Mouse (Mus musculus) forebrain, embryonic 15.5 days (tissue): ENCODE results near the gene Hist1h1d. TPM values are rescaled to one million over a fixed set of nuclear protein-coding genes. Genes with fewer than 3 reads are reported as not detected.
A peak's percentile ranks its signal among the peaks of the same experiment; 100 is the strongest.
"Not testable (repeated sequence)": the region's sequence is repeated elsewhere in the genome, so short reads cannot be mapped to it uniquely, and the experiment has no call there.

ENCODE experiments used
- ATAC-seq: fragments of 200-750 bp; cut with Nextera tagmentation; replicated peaks from 2 replicates; pipeline ENCODE4 v1.8.0; 2017; ENCODE audit warnings: mild to moderate bottlenecking, moderate TSS enrichment, moderate library complexity
- H3K27ac ChIP-seq: fragments of 300-500 bp; sonication (generic); replicated peaks from 2 replicates; pipeline ENCODE4 v1.5.1; 2015; ENCODE audit warnings: mild to moderate bottlenecking, inconsistent platforms
- H3K27me3 ChIP-seq: fragments of 300-500 bp; sonication (generic); 2 replicates; pipeline ENCODE4 v1.6.1; 2015; ENCODE audit warnings: inconsistent platforms
- H3K36me3 ChIP-seq: fragments of 300-500 bp; sonication (generic); 2 replicates; pipeline ENCODE4 v1.6.1; 2015; ENCODE audit warnings: mild to moderate bottlenecking, inconsistent platforms
- H3K4me1 ChIP-seq: fragments of 300-500 bp; sonication (generic); 2 replicates; pipeline ENCODE4 v1.6.1; 2015; ENCODE audit warnings: inconsistent platforms
- H3K4me2 ChIP-seq: fragments of 300-500 bp; sonication (generic); replicated peaks from 2 replicates; pipeline ENCODE4 v1.6.1; 2015; ENCODE audit warnings: mild to moderate bottlenecking, inconsistent platforms
- H3K4me3 ChIP-seq: fragments of 300-500 bp; sonication (generic); 2 replicates; pipeline ENCODE4 v1.5.1; 2015; ENCODE audit warnings: mild to moderate bottlenecking, inconsistent platforms
- H3K9ac ChIP-seq: fragments of 300-500 bp; sonication (generic); replicated peaks from 2 replicates; pipeline ENCODE4 v1.6.1; 2015; ENCODE audit warnings: mild to moderate bottlenecking, inconsistent platforms
- H3K9me3 ChIP-seq: fragments of 300-500 bp; sonication (generic); 2 replicates; pipeline ENCODE4 v1.6.1; 2016; ENCODE audit warnings: inconsistent platforms
- WGBS: fragments of 180-500 bp; shearing (Covaris S2); methylation state at CpG from one replicate; pipeline ENCODE4 v1.1.7; 2015; ENCODE audit warnings: mixed read lengths; 5-methylcytosine and 5-hydroxymethylcytosine counted together
- polyA plus RNA-seq: library from polyadenylated mRNA; unstranded; fragments of >200 nt; fragmentation: Nextera tagmentation; extraction: Ambion mirVana; gene quantifications from 2 replicates; pipeline ENCODE4 v1.2.1, GENCODE M21; 2015

The Hist1h1d gene
- polyA plus RNA-seq, 1 experiment from 2014 or later: 0.25 TPM

GRCm38 (mm10) chr13:23581408-23582218, 28.6 kb downstream of the Hist1h1d start, which contains the start of gene Hist1h4d:
Hist1h4d (plus strand) TSS chr13:23581598.
- Histone ChIP-seq H3K27ac (peak within 1 kb of the TSS; percentile 97), H3K27me3 (no peaks in the 10 kb centered on the region), H3K4me2 (peak within 1 kb of the TSS; percentile 79), H3K36me3 (no peaks in the 10 kb centered on the region), H3K9ac (peak within 1 kb of the TSS; percentile 61), H3K4me1 (peaks cover 53% of the 10 kb centered on the region), H3K4me3 (peak within 1 kb of the TSS; percentile 53), H3K9me3 (no peaks in the 10 kb centered on the region)
- ATAC-seq: peak; percentile 93
- WGBS: under 1% methylated on average over 43 of the region's 43 CpGs

- 3% methylated on average over 6 of the region's 6 CpGs for WGBS
These were observed 29.4 kb downstream of the Hist1h1d start for GRCm38 (mm10) chr13:23582219-23583056.

GRCm38 (mm10) chr13:23583387-23584068, 30.5 kb downstream of the Hist1h1d start:
- Histone ChIP-seq H3K9ac (no peak overlapping the region), H3K27ac (peak overlapping the region; percentile 97)
- no peak for ATAC-seq

More at GRCm38 (mm10) chr13:23582219-23583056, 29.4 kb downstream of the Hist1h1d start:
- Histone ChIP-seq H3K27me3 (no peaks in the 10 kb centered on the region), H3K36me3 (no peaks in the 10 kb centered on the region), H3K4me2 (peak overlapping the region; percentile 79), H3K4me3 (peak overlapping the region; percentile 53), H3K4me1 (peaks cover 50% of the 10 kb centered on the region), H3K9ac (peak overlapping the region; percentile 61), H3K9me3 (no peaks in the 10 kb centered on the region), H3K27ac (peak overlapping the region; percentile 97)
- ATAC-seq: no peak

GRCm38 (mm10) chr13:23584331-23584730, 31.3 kb downstream of the Hist1h1d start:
- peak overlapping the region; percentile 47 for H3K4me3 ChIP-seq
- H3K9me3 ChIP-seq: no peaks in the 10 kb centered on the region
- H3K27ac ChIP-seq: peak overlapping the region; percentile 97
- H3K9ac ChIP-seq: peak overlapping the region; percentile 74
- no peaks in the 10 kb centered on the region for H3K36me3 ChIP-seq
- no peak for ATAC-seq
- H3K4me2 ChIP-seq: peak overlapping the region; percentile 77
- H3K27me3 ChIP-seq: no peaks in the 10 kb centered on the region
- peaks cover 50% of the 10 kb centered on the region for H3K4me1 ChIP-seq

More at GRCm38 (mm10) chr13:23583387-23584068, 30.5 kb downstream of the Hist1h1d start:
- no peaks in the 10 kb centered on the region for H3K27me3 ChIP-seq
- no peaks in the 10 kb centered on the region for H3K36me3 ChIP-seq
- no peak overlapping the region; the same call in 1 of the 2 replicates for H3K4me2 ChIP-seq
- no peak overlapping the region for H3K4me3 ChIP-seq
- H3K4me1 ChIP-seq: peaks cover 50% of the 10 kb centered on the region
- no peaks in the 10 kb centered on the region for H3K9me3 ChIP-seq

DNA sequence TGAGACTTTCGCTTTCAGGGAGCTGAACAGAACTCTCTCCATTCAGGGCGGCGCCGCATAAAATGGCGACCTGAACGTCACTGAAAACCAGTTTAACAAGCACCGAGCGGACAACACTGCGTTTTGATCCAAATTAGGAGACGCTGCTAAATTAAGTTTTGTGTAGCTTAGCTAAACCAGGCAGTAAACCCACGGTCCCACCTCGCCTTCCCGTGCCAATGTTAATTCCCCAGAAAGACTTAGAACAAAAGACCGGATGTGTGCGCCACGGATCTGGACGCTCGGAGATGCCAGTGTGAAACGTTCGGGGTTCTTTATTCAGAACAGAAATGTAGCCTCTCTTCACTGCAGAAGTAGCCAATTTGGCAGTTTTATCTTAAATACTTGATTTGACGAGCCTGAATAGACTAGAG, 32.0 kb downstream of the Hist1h1d start:
- peak overlapping the region; percentile 97 for H3K27ac ChIP-seq
- peaks cover 50% of the 10 kb centered on the region for H3K4me1 ChIP-seq
- H3K4me2 ChIP-seq: peak overlapping the region; percentile 77
- whole genome bisulfite sequencing: under 1% methylated on average over 21 of the region's 21 CpGs
- no peaks in the 10 kb centered on the region for H3K27me3 ChIP-seq
- ATAC-seq: peak; percentile 17; the same call in 1 of the 2 replicates
- peak overlapping the region; percentile 74 for H3K9ac ChIP-seq
- no peaks in the 10 kb centered on the region for H3K36me3 ChIP-seq
- H3K9me3 ChIP-seq: no peaks in the 10 kb centered on the region
- peak overlapping the region; percentile 47 for H3K4me3 ChIP-seq

- H3K27me3 ChIP-seq, H3K36me3 ChIP-seq, H3K9me3 ChIP-seq: not testable (repeated sequence)
- H3K27ac ChIP-seq: peak overlapping the region; percentile 97
- peak overlapping the region; percentile 74 for H3K9ac ChIP-seq
- H3K4me3 ChIP-seq: peak overlapping the region; percentile 47
- peak; percentile 91 for ATAC-seq
- WGBS: under 1% methylated on average over 36 of the region's 36 CpGs
- H3K4me1 ChIP-seq: peaks cover 50% of the 10 kb centered on the region
- H3K4me2 ChIP-seq: peak overlapping the region; percentile 77
These were observed 32.5 kb downstream of the Hist1h1d start for GRCm38 (mm10) chr13:23585442-23586098.

GRCm38 (mm10) chr13:23586099-23586939, 33.3 kb downstream of the Hist1h1d start:
- H3K9ac ChIP-seq: peak overlapping the region; percentile 27
- H3K27me3 ChIP-seq: no peaks in the 10 kb centered on the region
- H3K4me3 ChIP-seq: peak overlapping the region; percentile 47
- no peaks in the 10 kb centered on the region for H3K36me3 ChIP-seq
- peaks cover 45% of the 10 kb centered on the region for H3K4me1 ChIP-seq
- WGBS: under 1% methylated on average over 22 of the region's 22 CpGs
- peak overlapping the region; percentile 97 for H3K27ac ChIP-seq
- H3K9me3 ChIP-seq: no peaks in the 10 kb centered on the region
- H3K4me2 ChIP-seq: peak overlapping the region; percentile 77
- ATAC-seq: no peak

DNA sequence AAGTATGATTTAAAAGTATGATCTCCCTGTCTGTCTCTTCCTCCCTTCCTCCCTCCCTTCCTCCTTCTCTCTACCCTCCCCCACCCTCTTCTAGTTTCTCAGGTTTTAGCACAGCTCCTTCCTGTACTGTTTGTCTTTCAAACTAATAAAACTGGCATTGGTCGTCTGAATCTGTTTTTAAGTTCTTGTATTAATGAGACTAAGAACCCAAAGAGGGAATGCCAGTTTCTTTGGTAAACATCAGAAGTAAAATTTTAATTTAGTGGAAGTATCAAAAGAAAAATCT, 33.8 kb downstream of the Hist1h1d start:
- no peaks in the 10 kb centered on the region for H3K36me3 ChIP-seq
- H3K4me3 ChIP-seq: peak overlapping the region; percentile 47
- no peaks in the 10 kb centered on the region for H3K27me3 ChIP-seq
- 3% methylated on average over 1 of the region's 1 CpGs for WGBS
- ATAC-seq: no peak
- peak overlapping the region; percentile 27 for H3K9ac ChIP-seq
- no peaks in the 10 kb centered on the region for H3K9me3 ChIP-seq
- peaks cover 43% of the 10 kb centered on the region for H3K4me1 ChIP-seq
- H3K27ac ChIP-seq: peak overlapping the region; percentile 97
- H3K4me2 ChIP-seq: peak overlapping the region; percentile 77

- Histone ChIP-seq H3K9ac (no peak overlapping the region), H3K36me3 (no peaks in the 10 kb centered on the region), H3K9me3 (no peaks in the 10 kb centered on the region), H3K4me2 (no peak overlapping the region), H3K27me3 (no peaks in the 10 kb centered on the region), H3K27ac (no peak overlapping the region), H3K4me3 (no peak overlapping the region), H3K4me1 (peaks cover 10% of the 10 kb centered on the region)
- no peak for ATAC-seq
- WGBS: 96% methylated on average over 7 of the region's 7 CpGs
These were observed 38.1 kb downstream of the Hist1h1d start for GRCm38 (mm10) chr13:23591206-23591605.

- not testable (repeated sequence) for H3K9me3 ChIP-seq, ATAC-seq, H3K27me3 ChIP-seq, H3K9ac ChIP-seq, H3K4me2 ChIP-seq, H3K36me3 ChIP-seq, H3K27ac ChIP-seq, H3K4me1 ChIP-seq, H3K4me3 ChIP-seq
- 92% methylated on average over 7 of the region's 7 CpGs for WGBS
These were observed 38.8 kb downstream of the Hist1h1d start for GRCm38 (mm10) chr13:23591886-23592285.

DNA sequence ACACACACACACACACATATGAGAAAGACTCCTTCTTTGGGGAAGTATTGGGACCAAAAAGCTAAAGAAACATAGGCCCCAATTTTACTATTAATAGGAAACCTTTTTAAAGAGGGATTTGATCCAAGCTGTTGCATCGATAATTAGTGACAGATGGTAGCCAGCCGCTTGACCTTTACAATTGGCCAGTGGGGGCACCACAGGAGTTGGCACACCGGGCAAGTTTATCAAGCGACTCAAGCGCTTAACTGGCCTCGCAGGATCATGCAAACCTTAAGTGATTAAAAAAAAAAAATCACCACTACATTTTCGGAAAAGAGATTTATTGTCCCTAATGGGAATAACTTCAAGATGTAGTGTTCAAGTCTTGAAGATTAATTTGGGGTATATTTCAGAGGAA, 39.6 kb downstream of the Hist1h1d start:
- ATAC-seq: no peak
- no peak overlapping the region for H3K4me2 ChIP-seq
- 85% methylated on average over 7 of the region's 7 CpGs for WGBS
- H3K27ac ChIP-seq: no peak overlapping the region
- no peaks in the 10 kb centered on the region for H3K36me3 ChIP-seq
- H3K9ac ChIP-seq: no peak overlapping the region
- H3K4me1 ChIP-seq: no peaks in the 10 kb centered on the region
- H3K4me3 ChIP-seq: no peak overlapping the region
- H3K9me3 ChIP-seq: no peaks in the 10 kb centered on the region
- H3K27me3 ChIP-seq: no peaks in the 10 kb centered on the region
